Mouse (Mus musculus) hindbrain, embryonic 15.5 days (tissue): ENCODE measurements around the gene Mog. TPM values are rescaled to one million over a fixed set of nuclear protein-coding genes. Genes with fewer than 3 reads are reported as not detected.

Experiments used
- polyA plus RNA-seq: library from polyadenylated mRNA; unstranded; fragments of >200 nt; fragmentation: Nextera tagmentation; extraction: Ambion mirVana; gene quantifications from 2 replicates; pipeline ENCODE4 v1.2.1, GENCODE M21; 2015

The Mog gene
- polyA plus RNA-seq, 1 experiment from 2014 or later: 2.3 TPM

Other genes starting within 250 kb of the Mog start
- not detected in 2 replicates for gene H2-M10.6, start 211.2 kb downstream of the Mog start, polyA plus RNA-seq
- gene Trim26, start 186.3 kb downstream of the Mog start, polyA plus RNA-seq: 49.9 and 50.8 TPM in 2 replicates
- 0.64 and 0.83 TPM in 2 replicates for gene Trim15, start 156.2 kb downstream of the Mog start, polyA plus RNA-seq
- gene Trim10, start 153.8 kb downstream of the Mog start, polyA plus RNA-seq: 1.4 and 1.7 TPM in 2 replicates
- 0.06 and 0.14 TPM in 2 replicates for gene Trim40, start 133.3 kb downstream of the Mog start, polyA plus RNA-seq
- gene Trim31, start 125.3 kb downstream of the Mog start, polyA plus RNA-seq: not detected in 2 replicates
- 1.5 and 1.7 TPM in 2 replicates for gene Rnf39, start 80.5 kb downstream of the Mog start, polyA plus RNA-seq
- gene Ppp1r11, start 71.7 kb downstream of the Mog start, polyA plus RNA-seq: 154 and 168 TPM in 2 replicates
- gene Znrd1, start 64.8 kb downstream of the Mog start, polyA plus RNA-seq: 55.2 and 55.6 TPM in 2 replicates
- gene Znrd1as, start 64.8 kb downstream of the Mog start, polyA plus RNA-seq: 5.4 and 5.8 TPM in 2 replicates
- gene 2410137M14Rik, start 42.2 kb downstream of the Mog start, polyA plus RNA-seq: 0.30 and 0.38 TPM in 2 replicates
- gene H2-M5, start 33.9 kb downstream of the Mog start, polyA plus RNA-seq: 2.5 and 3.1 TPM in 2 replicates
- gene Zfp57, start 22.2 kb downstream of the Mog start, polyA plus RNA-seq: 222 and 250 TPM in 2 replicates
- gene Gabbr1, start 22.6 kb upstream of the Mog start, polyA plus RNA-seq: 85.2 and 86.0 TPM in 2 replicates
- 0.08 TPM in 1 of 2 replicates, not detected in the other for gene Olfr90, start 65.1 kb upstream of the Mog start, polyA plus RNA-seq
- not detected in 2 replicates for gene Olfr91, start 74.9 kb upstream of the Mog start, polyA plus RNA-seq
- gene Olfr92, start 96.7 kb upstream of the Mog start, polyA plus RNA-seq: not detected in 2 replicates
- not detected in 2 replicates for gene Olfr93, start 138.1 kb upstream of the Mog start, polyA plus RNA-seq
- 0.17 TPM in 1 of 2 replicates, not detected in the other for gene Ubd, start 170.5 kb upstream of the Mog start, polyA plus RNA-seq
- not detected in 2 replicates for gene Olfr94, start 177.6 kb upstream of the Mog start, polyA plus RNA-seq
- 0.05 TPM in 1 of 2 replicates, not detected in the other for gene Olfr95, start 189.7 kb upstream of the Mog start, polyA plus RNA-seq
- gene Olfr96, start 196.7 kb upstream of the Mog start, polyA plus RNA-seq: not detected in 2 replicates
- not detected in 2 replicates for gene Olfr97, start 213.9 kb upstream of the Mog start, polyA plus RNA-seq
- not detected in 2 replicates for gene Olfr98, start 240.4 kb upstream of the Mog start, polyA plus RNA-seq
- gene H2-M3, start 246.8 kb upstream of the Mog start, polyA plus RNA-seq: 0.87 and 1.5 TPM in 2 replicates